Mouse (Mus musculus): ENCODE results near the gene Tmem117.

GRCm38 (mm10) chr15:94582000-94582593, 46.9 kb upstream of the Tmem117 start:
- no peak for TF ChIP-seq GATA1 (IDR thresholded peaks at IDR 0.05; ENCODE audit: low read length)
- TF ChIP-seq TAL1 (IDR thresholded peaks at IDR 0.05; ENCODE audit: low read length) = no peak

All from erythroblast, embryonic 14.5 days (primary cell).